Mouse (Mus musculus): ENCODE results near the gene Lypd6b. TPM values are rescaled to one million over a fixed set of nuclear protein-coding genes. Genes with fewer than 3 reads are reported as not detected.

Lypd6b gene
- polyA plus RNA-seq, 1 experiment from 2014 or later = not detected

- no peak overlapping the region for H3K9ac ChIP-seq
- no peaks in the 10 kb centered on the region for H3K36me3 ChIP-seq (replicated peaks)
- no peak for ATAC-seq (ENCODE audit: insufficient read depth)
- no peak overlapping the region for H3K4me3 ChIP-seq (replicated peaks)
- WGBS (ENCODE audit: insufficient replicate concordance) = 79% methylated on average over 1 of the region's 1 CpGs
- H3K4me1 ChIP-seq (replicated peaks) = no peaks in the 10 kb centered on the region
- H3K27me3 ChIP-seq = no peaks in the 10 kb centered on the region
- H3K4me2 ChIP-seq = no peak overlapping the region
- no peaks in the 10 kb centered on the region for H3K9me3 ChIP-seq (replicated peaks)
- no peak overlapping the region for H3K27ac ChIP-seq (replicated peaks)
Observed at GRCm38 (mm10) chr2:49849771-49850170, 62.3 kb downstream of the Lypd6b start.

- no peaks in the 10 kb centered on the region for H3K9me3 ChIP-seq (replicated peaks)
- no peak overlapping the region for H3K4me3 ChIP-seq (replicated peaks)
- no peak overlapping the region for H3K27ac ChIP-seq (replicated peaks)
- H3K36me3 ChIP-seq (replicated peaks) = no peaks in the 10 kb centered on the region
- no peaks in the 10 kb centered on the region for H3K4me1 ChIP-seq (replicated peaks)
- no peak overlapping the region for H3K9ac ChIP-seq
- no peaks in the 10 kb centered on the region for H3K27me3 ChIP-seq
- H3K4me2 ChIP-seq = no peak overlapping the region
- ATAC-seq (ENCODE audit: insufficient read depth) = no peak
Observed at GRCm38 (mm10) chr2:49851977-49852376, 64.5 kb downstream of the Lypd6b start.

- H3K27ac ChIP-seq (replicated peaks) = no peak overlapping the region
- no peak for ATAC-seq (ENCODE audit: insufficient read depth)
- no peaks in the 10 kb centered on the region for H3K4me1 ChIP-seq (replicated peaks)
- no peak overlapping the region for H3K4me3 ChIP-seq (replicated peaks)
- no peaks in the 10 kb centered on the region for H3K9me3 ChIP-seq (replicated peaks)
- no peaks in the 10 kb centered on the region for H3K27me3 ChIP-seq
- no peak overlapping the region for H3K9ac ChIP-seq
- no peak overlapping the region for H3K4me2 ChIP-seq
- no peaks in the 10 kb centered on the region for H3K36me3 ChIP-seq (replicated peaks)
- WGBS (ENCODE audit: insufficient replicate concordance) = 71% methylated on average over 10 of the region's 10 CpGs
Observed at GRCm38 (mm10) chr2:49856161-49856564, 68.7 kb downstream of the Lypd6b start.

GRCm38 (mm10) chr2:49856584-49856983 lies 69.1 kb downstream of the Lypd6b start:
- WGBS (ENCODE audit: insufficient replicate concordance) = 66% methylated on average over 5 of the region's 5 CpGs
- no peak overlapping the region for H3K27ac ChIP-seq (replicated peaks)
- no peaks in the 10 kb centered on the region for H3K36me3 ChIP-seq (replicated peaks)
- H3K4me3 ChIP-seq (replicated peaks) = no peak overlapping the region
- H3K4me2 ChIP-seq = no peak overlapping the region
- H3K4me1 ChIP-seq (replicated peaks) = no peaks in the 10 kb centered on the region
- H3K27me3 ChIP-seq = no peaks in the 10 kb centered on the region
- no peak overlapping the region for H3K9ac ChIP-seq
- ATAC-seq (ENCODE audit: insufficient read depth) = no peak
- H3K9me3 ChIP-seq (replicated peaks) = no peaks in the 10 kb centered on the region

- Histone ChIP-seq H3K9ac (no peak overlapping the region), H3K36me3 (replicated peaks) (no peaks in the 10 kb centered on the region), H3K27ac (replicated peaks) (no peak overlapping the region)
Observed at GRCm38 (mm10) chr2:49860219-49860962, 72.9 kb downstream of the Lypd6b start.

GRCm38 (mm10) chr2:49860969-49861592 lies 73.6 kb downstream of the Lypd6b start:
- Histone ChIP-seq H3K9ac (no peak overlapping the region), H3K27me3 (no peaks in the 10 kb centered on the region), H3K9me3 (replicated peaks) (no peaks in the 10 kb centered on the region), H3K4me2 (no peak overlapping the region), H3K36me3 (replicated peaks) (no peaks in the 10 kb centered on the region), H3K4me3 (replicated peaks) (no peak overlapping the region), H3K4me1 (replicated peaks) (no peaks in the 10 kb centered on the region), H3K27ac (replicated peaks) (no peak overlapping the region)
- ATAC-seq (ENCODE audit: insufficient read depth) = no peak
- 18% methylated on average over 10 of the region's 12 CpGs for WGBS (ENCODE audit: insufficient replicate concordance)

More at GRCm38 (mm10) chr2:49860219-49860962, 72.9 kb downstream of the Lypd6b start:
- Histone ChIP-seq H3K4me1 (replicated peaks) (no peaks in the 10 kb centered on the region), H3K4me3 (replicated peaks) (no peak overlapping the region), H3K4me2 (no peak overlapping the region), H3K9me3 (replicated peaks) (no peaks in the 10 kb centered on the region), H3K27me3 (no peaks in the 10 kb centered on the region)
- 46% methylated on average over 11 of the region's 11 CpGs for WGBS (ENCODE audit: insufficient replicate concordance)
- no peak for ATAC-seq (ENCODE audit: insufficient read depth)

GRCm38 (mm10) chr2:49861658-49862057 lies 74.2 kb downstream of the Lypd6b start:
- WGBS (ENCODE audit: insufficient replicate concordance) = 16% methylated on average over 8 of the region's 8 CpGs
- H3K27ac ChIP-seq (replicated peaks) = no peak overlapping the region

GRCm38 (mm10) chr2:49868116-49868858 lies 80.8 kb downstream of the Lypd6b start:
- H3K9ac ChIP-seq = no peak overlapping the region
- no peak overlapping the region for H3K4me3 ChIP-seq (replicated peaks)
- H3K36me3 ChIP-seq (replicated peaks) = no peaks in the 10 kb centered on the region
- H3K27ac ChIP-seq (replicated peaks) = no peak overlapping the region
- H3K4me1 ChIP-seq (replicated peaks) = peaks cover 9% of the 10 kb centered on the region
- H3K9me3 ChIP-seq (replicated peaks) = no peaks in the 10 kb centered on the region
- 62% methylated on average over 9 of the region's 9 CpGs for WGBS (ENCODE audit: insufficient replicate concordance)
- no peak overlapping the region for H3K4me2 ChIP-seq
- no peak for ATAC-seq (ENCODE audit: insufficient read depth)
- H3K27me3 ChIP-seq = no peaks in the 10 kb centered on the region

More at GRCm38 (mm10) chr2:49861658-49862057, 74.2 kb downstream of the Lypd6b start:
- Histone ChIP-seq H3K27me3 (no peaks in the 10 kb centered on the region), H3K9me3 (replicated peaks) (no peaks in the 10 kb centered on the region), H3K36me3 (replicated peaks) (no peaks in the 10 kb centered on the region), H3K4me3 (replicated peaks) (no peak overlapping the region), H3K4me1 (replicated peaks) (no peaks in the 10 kb centered on the region), H3K4me2 (no peak overlapping the region), H3K9ac (no peak overlapping the region)
- ATAC-seq (ENCODE audit: insufficient read depth) = no peak

- no peak for ATAC-seq (ENCODE audit: insufficient read depth)
- no peak overlapping the region for H3K4me3 ChIP-seq (replicated peaks)
- H3K9ac ChIP-seq = no peak overlapping the region
- 69% methylated on average over 7 of the region's 7 CpGs for WGBS (ENCODE audit: insufficient replicate concordance)
- no peaks in the 10 kb centered on the region for H3K9me3 ChIP-seq (replicated peaks)
- no peaks in the 10 kb centered on the region for H3K27me3 ChIP-seq
- H3K27ac ChIP-seq (replicated peaks) = no peak overlapping the region
- no peak overlapping the region for H3K4me2 ChIP-seq
- no peaks in the 10 kb centered on the region for H3K36me3 ChIP-seq (replicated peaks)
- peaks cover 9% of the 10 kb centered on the region for H3K4me1 ChIP-seq (replicated peaks)
Observed at GRCm38 (mm10) chr2:49869044-49869443, 81.6 kb downstream of the Lypd6b start.

GRCm38 (mm10) chr2:49869782-49870514 lies 82.5 kb downstream of the Lypd6b start:
- H3K27ac ChIP-seq (replicated peaks) = no peak overlapping the region
- no peaks in the 10 kb centered on the region for H3K9me3 ChIP-seq (replicated peaks)
- peak; percentile 51; the same call in 1 of the 2 replicates for ATAC-seq (ENCODE audit: insufficient read depth)
- H3K27me3 ChIP-seq = no peaks in the 10 kb centered on the region
- no peak overlapping the region for H3K4me2 ChIP-seq
- H3K4me1 ChIP-seq (replicated peaks) = peaks cover 9% of the 10 kb centered on the region
- H3K36me3 ChIP-seq (replicated peaks) = no peaks in the 10 kb centered on the region
- no peak overlapping the region for H3K4me3 ChIP-seq (replicated peaks)
- WGBS (ENCODE audit: insufficient replicate concordance) = 36% methylated on average over 10 of the region's 10 CpGs
- no peak overlapping the region for H3K9ac ChIP-seq

- no peaks in the 10 kb centered on the region for H3K27me3 ChIP-seq
- ATAC-seq (ENCODE audit: insufficient read depth) = no peak
- no peak overlapping the region for H3K27ac ChIP-seq (replicated peaks)
- WGBS (ENCODE audit: insufficient replicate concordance) = 56% methylated on average over 1 of the region's 1 CpGs
- H3K9ac ChIP-seq = no peak overlapping the region
- H3K4me2 ChIP-seq = no peak overlapping the region
- peaks cover 9% of the 10 kb centered on the region for H3K4me1 ChIP-seq (replicated peaks)
- H3K36me3 ChIP-seq (replicated peaks) = no peaks in the 10 kb centered on the region
- no peak overlapping the region for H3K4me3 ChIP-seq (replicated peaks)
- H3K9me3 ChIP-seq (replicated peaks) = no peaks in the 10 kb centered on the region
Observed at GRCm38 (mm10) chr2:49871012-49871411, 83.5 kb downstream of the Lypd6b start.
